Mouse (Mus musculus) frontal cortex, postnatal 36 days (tissue): ENCODE measurements around the gene D11Wsu47e.
A peak's percentile ranks its signal among the peaks of the same experiment; 100 is the strongest.

Experiments
- DNase-seq, 2 experiments: peaks; one replicate each; pipeline ENCODE4 v3.0.0; 2022; ENCODE audit warnings: low spot score in 2 of 2

D11Wsu47e gene

GRCm38 (mm10) chr11:113666205-113666604, 18.0 kb upstream of the D11Wsu47e start:
- DNase-seq, result no peak

- no peak for DNase-seq
These were observed 17.6 kb upstream of the D11Wsu47e start for GRCm38 (mm10) chr11:113666648-113667047.

GRCm38 (mm10) chr11:113667122-113667521, 17.1 kb upstream of the D11Wsu47e start:
- no peak for DNase-seq

- DNase-seq, result no peak
These were observed 16.5 kb upstream of the D11Wsu47e start for GRCm38 (mm10) chr11:113667704-113668103.

- DNase-seq, result no peak
These were observed 15.4 kb upstream of the D11Wsu47e start for GRCm38 (mm10) chr11:113668857-113669256.

GRCm38 (mm10) chr11:113669711-113670110, 14.5 kb upstream of the D11Wsu47e start:
- no peak for DNase-seq

GRCm38 (mm10) chr11:113673614-113674013, 10.6 kb upstream of the D11Wsu47e start:
- no peak for DNase-seq

- DNase-seq, result no peak
These were observed 9.6 kb upstream of the D11Wsu47e start for GRCm38 (mm10) chr11:113674595-113674994.

GRCm38 (mm10) chr11:113676847-113677246, 7.4 kb upstream of the D11Wsu47e start:
- DNase-seq, result no peak

- DNase-seq, result no peak
These were observed 6.8 kb upstream of the D11Wsu47e start for GRCm38 (mm10) chr11:113677378-113677777.

GRCm38 (mm10) chr11:113678373-113678772, 5.8 kb upstream of the D11Wsu47e start:
- no peak for DNase-seq

- no peak for DNase-seq
These were observed 3.3 kb upstream of the D11Wsu47e start for GRCm38 (mm10) chr11:113680954-113681353.

GRCm38 (mm10) chr11:113681979-113682378, 2.2 kb upstream of the D11Wsu47e start:
- DNase-seq, result no peak

- DNase-seq, result peak in 1 of 2 experiments; percentile 28
These were observed 1.1 kb upstream of the D11Wsu47e start for GRCm38 (mm10) chr11:113682897-113683626.

GRCm38 (mm10) chr11:113683627-113683956, 620 bp upstream of the D11Wsu47e start:
- DNase-seq, result no peak

- no peak for DNase-seq
These were observed 655 bp downstream of the D11Wsu47e start for GRCm38 (mm10) chr11:113684707-113685426.

- no peak for DNase-seq
These were observed 2.8 kb downstream of the D11Wsu47e start for GRCm38 (mm10) chr11:113687031-113687430.

- DNase-seq, result peak in 1 of 2 experiments; percentile 54
These were observed 6.3 kb downstream of the D11Wsu47e start for GRCm38 (mm10) chr11:113690506-113690905.

- DNase-seq, result no peak
These were observed 7.1 kb downstream of the D11Wsu47e start for GRCm38 (mm10) chr11:113691318-113691717.

- no peak for DNase-seq
These were observed 7.6 kb downstream of the D11Wsu47e start for GRCm38 (mm10) chr11:113691851-113692250.

- no peak for DNase-seq
These were observed 13.4 kb downstream of the D11Wsu47e start for GRCm38 (mm10) chr11:113697571-113697970.

GRCm38 (mm10) chr11:113698013-113698545, 13.9 kb downstream of the D11Wsu47e start:
- DNase-seq, result no peak

GRCm38 (mm10) chr11:113699643-113700042, 15.4 kb downstream of the D11Wsu47e start:
- no peak for DNase-seq
